Mouse (Mus musculus): ENCODE results near the gene Crocc. TPM values are rescaled to one million over a fixed set of nuclear protein-coding genes. Genes with fewer than 3 reads are reported as not detected.
A peak's percentile ranks its signal among the peaks of the same experiment; 100 is the strongest.

Gene Crocc
- polyA plus RNA-seq, 1 experiment from 2014 or later = 5.3 TPM

GRCm38 (mm10) chr4:141005983-141006382 lies 54.4 kb downstream of the Crocc start:
- Histone ChIP-seq H3K4me3 (ENCODE audit: low read length) (no peak overlapping the region), H3K36me3 (ENCODE audit: control insufficient read depth, insufficient read depth, low read length) (peaks cover 28% of the 10 kb centered on the region)
- WGBS = 78% methylated on average over 13 of the region's 13 CpGs

GRCm38 (mm10) chr4:140996812-140997211 lies 63.5 kb downstream of the Crocc start:
- Histone ChIP-seq H3K27me3 (ENCODE audit: control insufficient read depth, insufficient read depth, low read depth, low read length) (no peaks in the 10 kb centered on the region), H3K4me3 (ENCODE audit: low read length) (no peak overlapping the region), H3K36me3 (ENCODE audit: control insufficient read depth, insufficient read depth, low read length) (peaks cover 29% of the 10 kb centered on the region), H3K9me3 (ENCODE audit: control insufficient read depth, low read length) (no peaks in the 10 kb centered on the region), H3K9ac (ENCODE audit: low read length) (no peak overlapping the region), H3K4me2 (ENCODE audit: low read depth, low read length) (no peak overlapping the region), H3K27ac (ENCODE audit: low read length) (no peak overlapping the region), H3K4me1 (replicated peaks; ENCODE audit: control insufficient read depth, insufficient read depth, low read length) (no peaks in the 10 kb centered on the region)
- ATAC-seq (ENCODE audit: low read depth) = no peak
- WGBS = 90% methylated on average over 9 of the region's 9 CpGs

More at GRCm38 (mm10) chr4:141005983-141006382, 54.4 kb downstream of the Crocc start:
- H3K4me2 ChIP-seq (ENCODE audit: low read depth, low read length) = no peak overlapping the region
- ATAC-seq (ENCODE audit: low read depth) = no peak
- no peak overlapping the region for H3K9ac ChIP-seq (ENCODE audit: low read length)
- H3K4me1 ChIP-seq (replicated peaks; ENCODE audit: control insufficient read depth, insufficient read depth, low read length) = no peaks in the 10 kb centered on the region
- H3K27me3 ChIP-seq (ENCODE audit: control insufficient read depth, insufficient read depth, low read depth, low read length) = no peaks in the 10 kb centered on the region
- no peaks in the 10 kb centered on the region for H3K9me3 ChIP-seq (ENCODE audit: control insufficient read depth, low read length)
- H3K27ac ChIP-seq (ENCODE audit: low read length) = no peak overlapping the region

DNA sequence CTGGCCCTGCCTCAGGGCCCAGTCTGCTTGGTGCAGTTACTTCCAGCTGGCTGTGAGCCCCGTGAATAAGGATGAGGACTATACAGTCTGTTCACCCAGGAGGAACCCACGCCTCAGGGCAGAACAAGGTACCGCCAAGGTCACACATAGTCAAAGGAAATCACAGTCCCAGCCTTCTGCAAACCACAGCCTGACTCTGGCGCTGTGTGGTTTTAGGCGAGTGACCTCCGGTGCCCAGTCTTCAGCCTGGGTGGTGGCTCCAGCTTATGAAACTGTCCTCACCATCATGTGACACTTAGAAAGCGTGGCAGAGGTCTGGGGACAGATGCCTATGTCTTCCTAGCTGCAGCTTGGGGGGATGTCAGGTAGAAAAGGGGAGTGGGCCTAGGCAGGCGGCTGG lies 64.5 kb downstream of the Crocc start:
- Histone ChIP-seq H3K9ac (ENCODE audit: low read length) (no peak overlapping the region), H3K36me3 (ENCODE audit: control insufficient read depth, insufficient read depth, low read length) (peaks cover 29% of the 10 kb centered on the region), H3K4me1 (replicated peaks; ENCODE audit: control insufficient read depth, insufficient read depth, low read length) (no peaks in the 10 kb centered on the region), H3K27me3 (ENCODE audit: control insufficient read depth, insufficient read depth, low read depth, low read length) (no peaks in the 10 kb centered on the region), H3K4me3 (ENCODE audit: low read length) (no peak overlapping the region), H3K27ac (ENCODE audit: low read length) (no peak overlapping the region), H3K9me3 (ENCODE audit: control insufficient read depth, low read length) (no peaks in the 10 kb centered on the region), H3K4me2 (ENCODE audit: low read depth, low read length) (no peak overlapping the region)
- no peak for ATAC-seq (ENCODE audit: low read depth)
- WGBS = 92% methylated on average over 8 of the region's 8 CpGs

DNA sequence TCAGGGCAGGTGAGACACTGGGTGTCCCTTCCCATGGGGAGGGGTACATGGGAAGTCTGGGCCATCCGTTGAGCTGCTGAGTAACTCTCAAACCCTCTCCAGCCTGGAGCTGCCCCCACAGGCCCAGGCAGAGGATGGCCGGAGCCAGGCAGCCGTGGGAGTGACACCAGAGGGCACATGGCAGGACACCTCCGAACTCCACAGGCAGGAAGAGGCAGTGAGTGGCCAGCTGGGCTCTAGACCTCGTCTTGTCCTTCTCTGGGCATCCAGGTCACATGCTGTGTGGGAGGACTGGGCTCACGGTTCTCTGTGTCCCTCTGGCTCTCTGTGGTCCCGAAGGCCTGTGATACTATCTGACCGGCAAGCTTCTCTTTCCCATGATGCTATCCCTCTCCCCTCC lies 66.5 kb downstream of the Crocc start:
- 73% methylated on average over 8 of the region's 8 CpGs for WGBS
- no peak for ATAC-seq (ENCODE audit: low read depth)
- H3K27ac ChIP-seq (ENCODE audit: low read length) = no peak overlapping the region
- H3K4me2 ChIP-seq (ENCODE audit: low read depth, low read length) = no peak overlapping the region
- H3K27me3 ChIP-seq (ENCODE audit: control insufficient read depth, insufficient read depth, low read depth, low read length) = no peaks in the 10 kb centered on the region
- H3K4me3 ChIP-seq (ENCODE audit: low read length) = no peak overlapping the region
- no peaks in the 10 kb centered on the region for H3K9me3 ChIP-seq (ENCODE audit: control insufficient read depth, low read length)
- H3K36me3 ChIP-seq (ENCODE audit: control insufficient read depth, insufficient read depth, low read length) = peaks cover 25% of the 10 kb centered on the region
- no peak overlapping the region for H3K9ac ChIP-seq (ENCODE audit: low read length)
- no peaks in the 10 kb centered on the region for H3K4me1 ChIP-seq (replicated peaks; ENCODE audit: control insufficient read depth, insufficient read depth, low read length)

DNA sequence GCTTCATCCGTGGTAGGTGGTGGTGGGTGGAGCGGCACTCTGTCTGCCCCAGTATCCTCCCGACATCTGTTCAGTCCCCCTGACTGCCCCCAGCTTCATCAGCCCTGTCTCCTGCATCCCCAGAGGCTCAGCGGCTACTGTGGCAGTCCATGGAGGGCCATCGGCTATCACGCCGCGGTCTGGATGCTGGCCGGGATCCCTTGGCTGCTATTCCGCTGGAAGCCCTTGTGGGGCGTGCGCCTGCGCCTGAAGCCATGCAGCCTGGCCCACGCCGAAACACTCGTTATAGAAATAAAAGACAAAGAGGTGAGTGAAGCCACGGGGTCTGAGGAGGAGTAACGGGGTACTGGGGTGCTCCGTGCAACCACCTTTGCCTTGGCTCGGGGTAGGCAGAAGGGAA lies 68.1 kb downstream of the Crocc start:
- no peaks in the 10 kb centered on the region for H3K9me3 ChIP-seq (ENCODE audit: control insufficient read depth, low read length)
- H3K4me3 ChIP-seq (ENCODE audit: low read length) = no peak overlapping the region
- H3K9ac ChIP-seq (ENCODE audit: low read length) = no peak overlapping the region
- no peaks in the 10 kb centered on the region for H3K27me3 ChIP-seq (ENCODE audit: control insufficient read depth, insufficient read depth, low read depth, low read length)
- H3K4me2 ChIP-seq (ENCODE audit: low read depth, low read length) = no peak overlapping the region
- peaks cover 8% of the 10 kb centered on the region for H3K4me1 ChIP-seq (replicated peaks; ENCODE audit: control insufficient read depth, insufficient read depth, low read length)
- no peak for ATAC-seq (ENCODE audit: low read depth)
- H3K27ac ChIP-seq (ENCODE audit: low read length) = no peak overlapping the region
- peaks cover 22% of the 10 kb centered on the region for H3K36me3 ChIP-seq (ENCODE audit: control insufficient read depth, insufficient read depth, low read length)
- WGBS = 89% methylated on average over 20 of the region's 20 CpGs

GRCm38 (mm10) chr4:140989447-140989846 lies 70.9 kb downstream of the Crocc start:
- Histone ChIP-seq H3K27me3 (ENCODE audit: control insufficient read depth, insufficient read depth, low read depth, low read length) (no peaks in the 10 kb centered on the region), H3K9me3 (ENCODE audit: control insufficient read depth, low read length) (no peaks in the 10 kb centered on the region), H3K36me3 (ENCODE audit: control insufficient read depth, insufficient read depth, low read length) (peaks cover 6% of the 10 kb centered on the region), H3K4me2 (ENCODE audit: low read depth, low read length) (no peak overlapping the region), H3K27ac (ENCODE audit: low read length) (no peak overlapping the region), H3K4me1 (replicated peaks; ENCODE audit: control insufficient read depth, insufficient read depth, low read length) (peaks cover 12% of the 10 kb centered on the region), H3K4me3 (ENCODE audit: low read length) (no peak overlapping the region), H3K9ac (ENCODE audit: low read length) (no peak overlapping the region)
- 92% methylated on average over 14 of the region's 14 CpGs for WGBS
- ATAC-seq (ENCODE audit: low read depth) = no peak

DNA sequence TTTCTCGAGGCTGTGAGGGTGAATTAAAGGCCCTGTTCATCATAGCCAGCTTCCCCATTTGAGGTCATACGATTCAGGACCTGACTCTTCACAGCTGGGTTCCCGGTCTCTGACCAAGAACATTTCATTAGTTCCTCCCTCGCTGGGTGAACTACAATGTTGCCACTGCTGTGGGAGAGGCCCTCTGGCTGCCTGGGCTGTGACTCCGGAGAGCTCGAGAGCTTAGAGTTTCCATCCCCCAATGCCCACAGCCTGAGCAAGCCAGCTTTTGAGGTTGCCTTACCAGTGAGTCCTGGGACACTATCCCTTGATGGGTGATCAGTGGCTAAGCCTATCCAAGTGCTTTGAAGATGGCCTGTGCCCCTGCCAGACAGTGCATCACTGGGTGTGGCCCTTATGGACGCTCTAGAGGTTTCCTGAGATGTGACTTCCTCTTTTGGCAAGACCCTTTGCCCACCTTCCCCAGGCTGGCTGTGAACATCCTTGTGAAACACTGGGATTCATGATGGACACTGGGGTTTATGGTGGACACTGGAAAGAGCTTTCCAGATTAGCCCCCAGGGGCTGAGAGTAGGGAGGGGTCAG lies 71.6 kb downstream of the Crocc start:
- no peak for ATAC-seq (ENCODE audit: low read depth)
- 74% methylated on average over 7 of the region's 7 CpGs for WGBS

GRCm38 (mm10) chr4:140987476-140987875 lies 72.9 kb downstream of the Crocc start:
- WGBS = 22% methylated on average over 7 of the region's 7 CpGs
- Histone ChIP-seq H3K4me3 (ENCODE audit: low read length) (peak overlapping the region; percentile 91), H3K9ac (ENCODE audit: low read length) (peak overlapping the region; percentile 87), H3K27ac (ENCODE audit: low read length) (no peak overlapping the region), H3K4me1 (replicated peaks; ENCODE audit: control insufficient read depth, insufficient read depth, low read length) (peaks cover 19% of the 10 kb centered on the region), H3K36me3 (ENCODE audit: control insufficient read depth, insufficient read depth, low read length) (no peaks in the 10 kb centered on the region), H3K9me3 (ENCODE audit: control insufficient read depth, low read length) (no peaks in the 10 kb centered on the region), H3K27me3 (ENCODE audit: control insufficient read depth, insufficient read depth, low read depth, low read length) (no peaks in the 10 kb centered on the region), H3K4me2 (ENCODE audit: low read depth, low read length) (peak overlapping the region; percentile 86)
- ATAC-seq (ENCODE audit: low read depth) = no peak

More for the DNA sequence above, 71.6 kb downstream of the Crocc start:
- H3K9ac ChIP-seq (ENCODE audit: low read length) = no peak overlapping the region
- H3K9me3 ChIP-seq (ENCODE audit: control insufficient read depth, low read length) = no peaks in the 10 kb centered on the region
- H3K27me3 ChIP-seq (ENCODE audit: control insufficient read depth, insufficient read depth, low read depth, low read length) = no peaks in the 10 kb centered on the region
- no peak overlapping the region for H3K27ac ChIP-seq (ENCODE audit: low read length)
- no peak overlapping the region for H3K4me3 ChIP-seq (ENCODE audit: low read length)
- H3K4me2 ChIP-seq (ENCODE audit: low read depth, low read length) = no peak overlapping the region
- peaks cover 12% of the 10 kb centered on the region for H3K4me1 ChIP-seq (replicated peaks; ENCODE audit: control insufficient read depth, insufficient read depth, low read length)
- no peaks in the 10 kb centered on the region for H3K36me3 ChIP-seq (ENCODE audit: control insufficient read depth, insufficient read depth, low read length)

DNA sequence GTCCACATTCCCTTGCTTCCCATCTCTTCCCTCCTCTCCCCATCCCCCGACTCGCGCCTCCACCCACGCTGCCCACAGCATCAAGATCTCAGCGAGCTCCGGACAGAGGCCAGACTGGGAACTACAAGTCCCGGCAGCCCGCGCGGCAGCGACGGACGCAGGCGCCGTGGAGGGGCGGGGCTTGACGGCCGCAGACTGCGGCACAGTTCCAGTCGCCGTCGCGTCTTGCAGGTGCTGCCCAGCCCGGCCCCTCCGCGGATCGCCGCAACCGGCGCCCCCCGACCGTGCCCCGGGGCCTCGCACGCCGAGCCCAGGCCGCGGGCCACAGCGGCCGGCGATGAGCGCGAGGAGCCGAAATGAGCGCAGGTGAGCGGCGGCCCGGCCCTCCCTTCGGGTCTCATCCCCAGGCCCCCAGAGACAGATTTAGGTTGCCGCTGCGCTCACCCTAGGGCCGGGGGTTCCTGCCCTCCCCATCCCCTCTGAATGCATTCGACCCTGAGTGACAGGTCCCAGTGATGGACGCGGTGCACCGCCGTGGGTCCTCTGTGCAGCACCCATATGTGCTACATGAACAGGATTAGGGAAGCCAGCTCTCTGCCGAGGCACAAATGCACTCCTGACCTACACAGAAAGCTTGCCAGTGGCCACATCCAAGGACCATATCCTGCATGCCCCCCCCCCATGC lies 73.5 kb downstream of the Crocc start, which contains the start of gene Atp13a2:
Gene Atp13a2 (plus strand): TSS at position 163 of the 685 bp plus-strand sequence.
- Histone ChIP-seq H3K27me3 (ENCODE audit: control insufficient read depth, insufficient read depth, low read depth, low read length) (no peaks in the 10 kb centered on the region), H3K36me3 (ENCODE audit: control insufficient read depth, insufficient read depth, low read length) (no peaks in the 10 kb centered on the region), H3K4me3 (ENCODE audit: low read length) (peak within 1 kb of the TSS; percentile 91), H3K9ac (ENCODE audit: low read length) (peak within 1 kb of the TSS; percentile 87), H3K27ac (ENCODE audit: low read length) (no peak within 1 kb of the TSS), H3K4me2 (ENCODE audit: low read depth, low read length) (peak within 1 kb of the TSS; percentile 86), H3K4me1 (replicated peaks; ENCODE audit: control insufficient read depth, insufficient read depth, low read length) (peaks cover 19% of the 10 kb centered on the region), H3K9me3 (ENCODE audit: control insufficient read depth, low read length) (no peaks in the 10 kb centered on the region)
- peak; percentile 89 for ATAC-seq (ENCODE audit: low read depth)
- under 1% methylated on average over 56 of the region's 58 CpGs for WGBS
